Mouse (Mus musculus) left cerebral cortex, postnatal 10 days (tissue): ENCODE results near the gene Ndufs4. TPM values are rescaled to one million over a fixed set of nuclear protein-coding genes. Genes with fewer than 3 reads are reported as not detected.

Experiments used
- DNase-seq, 2 experiments: peaks; one replicate each; pipeline ENCODE4 v3.0.0; 2021 to 2022; ENCODE audit warnings: low spot score in 2 of 2, mixed read lengths in 1 of 2; ENCODE audit errors: extremely low spot score in 1 of 2
- intact Hi-C: fragments of 180-260 bp; cut with DNase I; formaldehyde crosslinking; loops from one replicate; pipeline ENCODE4 v1.15.1; 2025
- total RNA-seq, 2 experiments: library from RNA; stranded (reverse); gene quantifications; 2 replicates each; pipeline ENCODE4 v1.2.3; 2021

Ndufs4 gene
- total RNA-seq, 2 experiments from 2014 or later = 191 to 195 TPM

DNA sequence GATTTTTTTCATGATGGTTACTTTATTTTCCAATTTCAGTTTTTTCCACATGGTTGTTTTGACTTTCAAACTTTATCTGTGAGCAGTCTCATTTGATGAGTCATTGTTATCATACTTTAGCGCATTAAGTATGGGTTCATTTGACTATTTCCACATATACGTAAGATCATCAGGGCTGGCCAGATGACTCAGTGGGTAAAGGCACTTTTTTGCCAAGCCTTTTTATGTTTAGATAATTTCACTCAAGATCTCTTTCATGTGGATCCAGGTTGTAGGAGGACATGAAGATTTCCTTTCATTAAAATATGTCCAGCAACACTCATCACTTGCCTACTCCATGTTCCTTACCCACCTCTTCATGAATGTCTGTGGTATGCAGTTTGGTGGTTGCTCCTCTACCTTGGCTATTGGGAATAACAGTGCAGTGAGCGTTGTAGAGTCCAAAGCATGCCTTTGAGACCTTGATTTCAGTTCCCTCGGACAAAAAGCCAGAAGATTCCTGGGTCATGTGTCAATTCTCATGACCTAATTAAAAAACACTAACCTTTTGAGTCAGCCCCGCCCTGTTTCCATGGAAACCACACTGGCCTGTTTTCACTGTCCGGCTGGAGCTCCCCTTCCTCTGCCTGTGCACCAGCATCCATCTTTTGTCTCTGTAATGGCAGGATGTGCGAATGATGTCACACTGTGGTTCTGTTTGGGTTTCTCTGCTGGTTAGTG, 127.4 kb downstream of the Ndufs4 start:
- no peak for DNase-seq
- intact Hi-C loops = no loop called here

DNA sequence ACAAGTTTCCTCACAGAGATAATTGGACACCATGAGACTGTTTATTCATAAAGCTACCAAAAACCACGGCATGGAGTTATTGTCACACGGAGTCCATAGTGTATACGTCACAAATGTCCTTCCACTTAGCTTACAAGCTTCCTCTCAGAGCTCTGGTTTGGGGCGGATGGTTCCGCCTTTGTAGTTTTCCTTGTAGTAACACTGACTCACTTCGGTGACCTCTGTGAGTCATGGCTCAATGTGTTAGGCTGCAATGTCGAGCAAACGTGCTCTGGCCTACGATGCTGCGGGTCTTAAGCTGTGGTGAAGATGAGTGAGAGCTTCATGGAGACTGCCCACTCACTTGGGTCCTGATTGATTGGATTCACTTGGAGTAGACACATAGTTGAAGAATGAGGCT, 133.4 kb downstream of the Ndufs4 start:
- DNase-seq = no peak
- intact Hi-C loops = no loop called here

Other genes with a start within 250 kb of the Ndufs4 start
- 1 to 10 TPM; 1.5 to 2.7 TPM for gene Fst, start 70.7 kb upstream of the Ndufs4 start, total RNA-seq